Mouse (Mus musculus) lung, postnatal 0 days (tissue): Measurements from ENCODE around the gene B3gat2.

ENCODE experiments used
- CTCF ChIP-seq: IDR thresholded peaks from 2 replicates; pipeline ENCODE4 v1.5.1; 2016; ENCODE audit warnings: antibody characterized with exemption, mild to moderate bottlenecking
- EP300 ChIP-seq: IDR thresholded peaks from 2 replicates; pipeline ENCODE4 v1.6.1; 2016; ENCODE audit warnings: antibody characterized with exemption, mild to moderate bottlenecking, control low read depth

GRCm38 (mm10) chr1:23754340-23754739 lies 7.2 kb upstream of the B3gat2 start:
- TF ChIP-seq CTCF (no peak), EP300 (no peak)
